Mouse (Mus musculus) left cerebral cortex, adult 18-20 months (tissue): ENCODE measurements around the gene Gipc3. TPM values are rescaled to one million over a fixed set of nuclear protein-coding genes. Genes with fewer than 3 reads are reported as not detected.

ENCODE experiments used
- DNase-seq, 2 experiments: peaks; one replicate each; pipeline ENCODE4 v3.0.0; 2021 to 2022; ENCODE audit warnings: low spot score in 2 of 2, mixed read lengths in 1 of 2
- total RNA-seq, 2 experiments: library from RNA; stranded (reverse); gene quantifications; 2 replicates each; pipeline ENCODE4 v1.2.3; 2021

Gene Gipc3
- total RNA-seq, 2 experiments from 2014 or later, result 2.5 to 3.6 TPM

GRCm38 (mm10) chr10:81322444-81322843, 20.6 kb downstream of the Gipc3 start:
- no peak for DNase-seq

- no peak for DNase-seq
These were observed 21.6 kb downstream of the Gipc3 start for GRCm38 (mm10) chr10:81321436-81321835.

- DNase-seq, result peak; percentile 97 to 98
These were observed 22.3 kb downstream of the Gipc3 start, which contains the start of gene Cactin for GRCm38 (mm10) chr10:81320550-81321347. Gene Cactin (plus strand): TSS chr10:81321103.

- DNase-seq, result peak in 1 of 2 experiments; percentile 85
These were observed 23.1 kb downstream of the Gipc3 start for GRCm38 (mm10) chr10:81319741-81320549.

GRCm38 (mm10) chr10:81319330-81319699, 23.8 kb downstream of the Gipc3 start:
- DNase-seq, result no peak

GRCm38 (mm10) chr10:81318589-81319329, 24.3 kb downstream of the Gipc3 start:
- DNase-seq, result no peak

GRCm38 (mm10) chr10:81317273-81317672, 25.8 kb downstream of the Gipc3 start:
- DNase-seq, result no peak

GRCm38 (mm10) chr10:81316338-81317060, 26.6 kb downstream of the Gipc3 start:
- no peak for DNase-seq

GRCm38 (mm10) chr10:81315587-81315986, 27.5 kb downstream of the Gipc3 start:
- DNase-seq, result no peak

GRCm38 (mm10) chr10:81314201-81314600, 28.9 kb downstream of the Gipc3 start:
- no peak for DNase-seq

GRCm38 (mm10) chr10:81313581-81313980, 29.5 kb downstream of the Gipc3 start:
- DNase-seq, result no peak

GRCm38 (mm10) chr10:81309571-81309970, 33.5 kb downstream of the Gipc3 start:
- no peak for DNase-seq

GRCm38 (mm10) chr10:81306837-81307682, 36.0 kb downstream of the Gipc3 start:
- peak; percentile 69 to 77 for DNase-seq

GRCm38 (mm10) chr10:81306173-81306668, 36.8 kb downstream of the Gipc3 start:
- DNase-seq, result no peak

- DNase-seq, result peak in 1 of 2 experiments; percentile 26
These were observed 37.4 kb downstream of the Gipc3 start for GRCm38 (mm10) chr10:81305663-81306062.

- DNase-seq, result peak in 1 of 2 experiments; percentile 55
These were observed 38.3 kb downstream of the Gipc3 start for GRCm38 (mm10) chr10:81304597-81305238.

GRCm38 (mm10) chr10:81303761-81304160, 39.3 kb downstream of the Gipc3 start:
- no peak for DNase-seq

- no peak for DNase-seq
These were observed 39.8 kb downstream of the Gipc3 start for GRCm38 (mm10) chr10:81303258-81303657.

GRCm38 (mm10) chr10:81302781-81303218, 40.3 kb downstream of the Gipc3 start:
- DNase-seq, result peak; percentile 76 to 87
